Mouse (Mus musculus) embryo, embryonic 10 days (tissue): ENCODE data around the gene Emid1.

Experiments used
- DNase-seq: peaks from one replicate; pipeline ENCODE4 v3.0.0-alpha.2; 2015; ENCODE audit warnings: low spot score

The Emid1 gene

GRCm38 (mm10) chr11:5062860-5063505, 89.1 kb downstream of the Emid1 start:
- DNase-seq: no peak

GRCm38 (mm10) chr11:5062326-5062725, 89.7 kb downstream of the Emid1 start:
- DNase-seq: no peak

GRCm38 (mm10) chr11:5061413-5062139, 90.5 kb downstream of the Emid1 start:
- peak; percentile 83 for DNase-seq

- DNase-seq: no peak
Observed at GRCm38 (mm10) chr11:5060756-5061412, 91.2 kb downstream of the Emid1 start.

- peak; percentile 76 for DNase-seq
Observed at GRCm38 (mm10) chr11:5059704-5060156, 92.3 kb downstream of the Emid1 start.

GRCm38 (mm10) chr11:5059230-5059629, 92.8 kb downstream of the Emid1 start:
- no peak for DNase-seq

GRCm38 (mm10) chr11:5058783-5059182, 93.3 kb downstream of the Emid1 start:
- DNase-seq: no peak

- no peak for DNase-seq
Observed at GRCm38 (mm10) chr11:5057856-5058641, 94.0 kb downstream of the Emid1 start, which contains the start of gene Rasl10a. Gene Rasl10a, plus strand, starts transcription at chr11:5058128.

- DNase-seq: no peak
Observed at GRCm38 (mm10) chr11:5057541-5057855, 94.6 kb downstream of the Emid1 start.

- DNase-seq: no peak
Observed at GRCm38 (mm10) chr11:5057064-5057463, 95.0 kb downstream of the Emid1 start.
